Mouse (Mus musculus) spleen, embryonic (tissue): ENCODE measurements around the gene Pnkp.

Experiments used
- CTCF ChIA-PET: fragments of 350-600 bp; sonication (Branson Sonifier 250); formaldehyde crosslinking; loops from one replicate; lab custom pipeline; 2022; lab: Charles Lee

The Pnkp gene

DNA sequence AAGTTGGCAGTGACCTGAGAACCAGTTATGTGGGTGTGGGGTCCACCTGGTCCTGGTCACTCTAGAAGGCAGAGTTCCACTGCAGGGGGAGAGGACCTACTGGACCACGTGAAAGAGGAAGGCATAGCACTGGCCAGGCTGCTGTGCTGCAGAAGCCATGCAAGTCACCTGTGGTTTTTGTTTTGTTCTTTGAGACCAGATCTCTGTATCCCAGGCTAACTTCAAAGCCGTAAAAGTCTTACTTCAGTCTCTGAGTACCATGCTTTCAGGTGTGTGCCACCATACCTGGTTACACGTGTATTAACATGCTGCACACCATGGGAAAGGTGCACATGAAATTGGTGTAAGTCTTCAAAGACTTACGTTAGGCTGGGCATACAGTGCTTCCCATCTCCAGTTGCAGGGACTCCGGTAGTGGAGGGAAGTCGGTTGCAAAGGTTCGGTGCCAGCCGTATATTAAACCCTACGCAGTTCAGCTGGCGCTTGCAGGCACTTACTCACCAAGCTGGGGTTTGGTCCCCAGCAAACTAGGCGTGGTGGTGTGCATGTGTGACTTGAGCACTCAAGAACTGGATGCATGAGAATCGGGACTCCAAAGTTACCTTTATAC is 5.2 kb upstream of the Pnkp start:
- CTCF ChIA-PET = no interaction called here

GRCm38 (mm10) chr7:44852259-44853027 is 4.5 kb upstream of the Pnkp start:
- CTCF ChIA-PET = interaction anchor here (0.8 kb wide), 1 partner anchor 110 kb away, joined by 3 read pairs; no protein-coding TSS in a partner anchor

DNA sequence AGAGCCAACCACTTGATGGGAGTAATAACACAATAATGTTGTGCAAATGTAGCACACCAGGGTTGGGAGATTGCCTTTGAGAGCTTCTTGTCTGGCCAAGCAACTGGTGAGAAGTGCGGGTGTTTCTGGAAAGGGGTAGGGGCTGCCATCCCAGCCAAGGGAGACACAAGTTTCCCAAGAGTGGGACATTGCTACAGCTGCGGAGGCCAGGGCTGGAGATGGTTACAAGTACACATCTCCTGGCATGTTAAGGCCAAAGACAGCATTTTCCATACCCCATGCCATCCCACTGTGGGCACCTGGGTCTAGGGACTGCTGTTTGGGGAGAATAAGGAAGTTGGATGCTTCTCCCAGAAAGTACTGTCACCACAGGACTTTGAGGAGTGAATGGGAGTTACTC is 3.9 kb upstream of the Pnkp start:
- CTCF ChIA-PET = interaction anchor here (0.8 kb wide), 1 partner anchor 111 kb away, joined by 3 read pairs; no protein-coding TSS in a partner anchor

DNA sequence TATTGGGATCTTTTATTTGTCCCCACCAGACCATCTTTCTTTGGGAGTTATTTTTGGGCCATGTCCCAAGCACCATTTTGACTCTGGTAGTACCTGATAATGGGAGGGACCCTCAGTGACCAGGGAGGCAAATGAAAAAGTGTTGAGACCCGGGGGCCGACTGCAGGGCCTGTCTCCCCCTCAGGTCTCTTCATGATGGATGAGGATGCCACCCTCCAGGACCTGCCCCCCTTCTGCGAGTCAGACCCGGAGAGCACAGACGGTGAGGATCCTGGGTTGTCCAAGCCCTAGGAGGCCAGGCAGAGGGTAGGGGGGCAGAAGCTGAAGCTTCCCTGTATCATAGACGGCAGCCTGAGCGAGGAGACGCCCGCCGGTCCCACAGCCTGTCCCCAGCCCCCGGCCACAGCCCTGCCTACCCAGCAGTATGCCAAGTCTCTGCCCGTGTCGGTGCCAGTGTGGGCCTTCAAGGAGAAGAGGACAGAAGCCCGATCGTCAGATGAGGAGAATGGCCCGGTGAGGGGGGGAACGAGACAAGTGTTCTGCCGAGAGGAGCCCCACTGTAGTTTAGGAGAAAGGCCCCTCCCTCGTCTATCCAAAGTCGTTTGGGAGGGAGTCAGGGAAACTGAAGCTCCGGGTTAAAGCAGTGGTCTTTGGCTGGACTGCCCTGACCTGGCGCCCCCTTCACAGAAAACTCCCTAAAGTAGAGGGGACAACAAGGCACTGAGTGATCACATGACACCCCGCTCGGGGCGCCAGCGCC is 3.2 kb upstream of the Pnkp start:
- CTCF ChIA-PET = no interaction called here

GRCm38 (mm10) chr7:44854356-44855031 is 2.4 kb upstream of the Pnkp start:
- CTCF ChIA-PET = no interaction called here

GRCm38 (mm10) chr7:44855036-44855435 is 1.9 kb upstream of the Pnkp start:
- CTCF ChIA-PET = no interaction called here

- CTCF ChIA-PET = no interaction called here
These were observed 548 bp upstream of the Pnkp start for GRCm38 (mm10) chr7:44856265-44856916.

GRCm38 (mm10) chr7:44857905-44858304 is 966 bp downstream of the Pnkp start:
- CTCF ChIA-PET = interaction anchor here (0.7 to 1.1 kb wide), 2 partner anchors 32 to 657 kb away, joined by 3 read pairs; no protein-coding TSS in a partner anchor

DNA sequence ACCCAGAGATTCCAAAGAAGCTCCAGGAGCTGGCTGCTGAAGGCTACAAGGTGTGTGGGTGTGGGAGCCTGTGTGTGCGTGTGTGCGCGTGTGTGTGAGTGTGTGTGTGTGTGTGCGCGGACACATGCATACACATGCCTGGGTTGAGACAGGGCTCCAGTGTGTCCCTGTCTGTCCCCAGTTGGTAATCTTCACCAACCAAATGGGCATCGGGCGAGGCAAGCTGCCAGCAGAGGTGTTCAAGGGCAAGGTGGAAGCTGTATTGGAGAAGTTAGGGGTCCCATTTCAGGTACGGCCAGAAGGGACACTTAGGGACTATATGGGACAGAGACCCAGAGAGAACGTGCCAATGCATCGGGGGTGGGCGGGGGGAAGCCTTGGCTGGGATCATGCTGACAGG is 3.0 kb downstream of the Pnkp start:
- CTCF ChIA-PET = interaction anchor here (0.5 to 0.9 kb wide), 2 partner anchors 12 to 19 kb away, joined by 3 to 9 read pairs; no protein-coding TSS in a partner anchor

GRCm38 (mm10) chr7:44860576-44861428 is 3.9 kb downstream of the Pnkp start:
- CTCF ChIA-PET = interaction anchor here (0.5 to 0.9 kb wide), 3 partner anchors 11 to 31 kb away, joined by 3 to 9 read pairs (median 3); no protein-coding TSS in a partner anchor

DNA sequence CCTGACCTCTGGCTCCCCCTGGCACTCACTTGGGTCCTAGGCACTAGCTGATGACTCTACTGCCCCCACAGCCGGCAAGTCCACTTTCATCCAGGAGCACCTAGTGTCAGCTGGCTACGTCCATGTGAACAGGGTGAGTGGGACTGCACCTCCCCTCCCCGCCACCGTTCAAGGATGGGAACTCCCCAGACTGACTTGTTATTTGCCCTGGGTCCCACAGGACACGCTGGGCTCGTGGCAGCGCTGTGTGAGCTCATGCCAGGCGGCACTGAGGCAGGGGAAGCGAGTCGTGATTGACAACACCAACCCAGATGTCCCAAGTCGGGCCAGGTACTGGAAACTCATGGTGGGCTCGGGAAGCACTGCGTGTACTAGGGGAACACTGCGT is 4.5 kb downstream of the Pnkp start:
- CTCF ChIA-PET = interaction anchor here (0.8 kb wide), 1 partner anchor 31 kb away, joined by 3 read pairs; no protein-coding TSS in a partner anchor

GRCm38 (mm10) chr7:44862434-44862833 is 5.5 kb downstream of the Pnkp start:
- CTCF ChIA-PET = no interaction called here

DNA sequence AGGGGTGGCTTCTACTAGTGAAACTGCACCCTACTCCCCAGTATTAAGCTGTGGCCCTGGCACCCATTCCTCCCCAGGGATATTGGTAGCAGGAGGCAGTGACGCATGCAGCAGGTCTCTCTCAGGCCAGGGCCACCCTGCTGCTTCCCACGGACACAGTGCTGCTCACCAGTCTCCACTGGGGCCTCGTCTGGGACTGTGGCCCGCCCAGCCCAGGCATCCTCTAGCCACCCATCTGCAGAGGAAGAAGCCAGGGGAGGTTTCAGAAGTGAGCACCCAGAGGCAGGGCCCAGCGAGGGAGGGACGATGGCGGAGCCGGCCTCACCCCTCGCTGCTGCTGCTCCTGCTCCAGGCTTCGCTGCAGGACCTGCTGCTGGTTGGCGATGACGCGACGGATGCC is 6.3 kb downstream of the Pnkp start:
- CTCF ChIA-PET = no interaction called here

GRCm38 (mm10) chr7:44863982-44864494 is 7.1 kb downstream of the Pnkp start:
- CTCF ChIA-PET = no interaction called here

- CTCF ChIA-PET = no interaction called here
These were observed 7.9 kb downstream of the Pnkp start for GRCm38 (mm10) chr7:44864595-44865542.

- CTCF ChIA-PET = no interaction called here
These were observed 9.5 kb downstream of the Pnkp start for GRCm38 (mm10) chr7:44866276-44867009.

GRCm38 (mm10) chr7:44867010-44867702 is 10.2 kb downstream of the Pnkp start:
- CTCF ChIA-PET = interaction anchor here (1.6 kb wide), 1 partner anchor 28 kb away, joined by 3 read pairs; no protein-coding TSS in a partner anchor
